Mouse (Mus musculus) myocyte (in vitro differentiated cells): ENCODE measurements around the gene Pin1rt1.

Experiments
- CEBPB ChIP-seq: IDR thresholded peaks from 2 replicates; pipeline ENCODE4 v1.6.1; 2011; ENCODE audit warnings: mild to moderate bottlenecking, moderate library complexity; ENCODE audit not compliant: poor library complexity, insufficient read depth, severe bottlenecking
- E2F4 ChIP-seq: IDR thresholded peaks from one replicate; pipeline ENCODE4 v1.6.1; 2011; ENCODE audit warnings: mild to moderate bottlenecking, control low read depth, moderate library complexity; ENCODE audit not compliant: insufficient read depth
- MAX ChIP-seq: IDR thresholded peaks from one replicate; pipeline ENCODE4 v1.6.1; 2011; ENCODE audit warnings: low read depth, mild to moderate bottlenecking, control low read depth
- MYOD1 ChIP-seq, 3 experiments: IDR thresholded peaks; one replicate each; pipeline ENCODE4 v1.6.1; 2011; ENCODE audit warnings: control low read depth in 2 of 3, low read depth in 2 of 3, mild to moderate bottlenecking in 2 of 3, moderate library complexity in 1 of 3; ENCODE audit not compliant: insufficient read length in 2 of 3, control insufficient read depth in 1 of 3
- MYOG ChIP-seq, 3 experiments: IDR thresholded peaks; one replicate each; pipeline ENCODE4 v1.6.1; 2011; ENCODE audit warnings: control low read depth in 2 of 3, low read depth in 2 of 3, mild to moderate bottlenecking in 2 of 3; ENCODE audit not compliant: insufficient read length in 2 of 3, control insufficient read depth in 1 of 3, insufficient read depth in 1 of 3
- POLR2A ChIP-seq: IDR thresholded peaks from one replicate; pipeline ENCODE4 v1.6.1; 2011; ENCODE audit warnings: low read depth, mild to moderate bottlenecking, control low read depth, moderate library complexity; ENCODE audit not compliant: insufficient read length
- POLR2AphosphoS2 ChIP-seq: IDR thresholded peaks from one replicate; pipeline ENCODE4 v1.6.1; 2011; ENCODE audit warnings: low read depth, control low read depth; ENCODE audit not compliant: insufficient read length
- REST ChIP-seq: IDR thresholded peaks from one replicate; pipeline ENCODE4 v1.6.1; 2011; ENCODE audit warnings: mild to moderate bottlenecking, control low read depth, moderate library complexity; ENCODE audit not compliant: insufficient read depth, insufficient read length
- SRF ChIP-seq: IDR thresholded peaks from one replicate; pipeline ENCODE4 v1.6.1; 2011; ENCODE audit warnings: low read depth; ENCODE audit not compliant: control insufficient read depth, insufficient read length
- TCF12 ChIP-seq: IDR thresholded peaks from one replicate; pipeline ENCODE4 v1.6.1; 2011; ENCODE audit warnings: mild to moderate bottlenecking, control low read depth; ENCODE audit not compliant: poor library complexity, insufficient read depth, severe bottlenecking
- USF1 ChIP-seq: IDR thresholded peaks from one replicate; pipeline ENCODE4 v1.6.1; 2011; ENCODE audit warnings: low read depth, mild to moderate bottlenecking, control low read depth, moderate library complexity

GRCm38 (mm10) chr2:104739691-104740090 lies 23.5 kb upstream of the Pin1rt1 start:
- TF ChIP-seq MYOD1 (IDR thresholded peaks at IDR 0.05; ENCODE audit: control insufficient read depth in 1 of 3, insufficient read length in 2 of 3, low read depth in 2 of 3) (no peak), POLR2A (no peak), CEBPB (no peak), SRF (no peak), USF1 (no peak), MAX (no peak), POLR2AphosphoS2 (no peak), TCF12 (no peak), MYOG (IDR thresholded peaks at IDR 0.05; ENCODE audit: control insufficient read depth in 1 of 3, insufficient read depth in 1 of 3, insufficient read length in 2 of 3, low read depth in 2 of 3) (no peak), E2F4 (no peak), REST (no peak)
